Mouse (Mus musculus) Patski (cell line): Measurements from ENCODE around the gene 4933428G20Rik. TPM values are rescaled to one million over a fixed set of nuclear protein-coding genes. Genes with fewer than 3 reads are reported as not detected.

ENCODE experiments used
- ATAC-seq: fragments of 100-300 bp; one replicate; pipeline ENCODE4 v1.8.0; 2021
- CTCF ChIA-PET: fragments of 350-600 bp; sonication (Branson Sonifier 250); formaldehyde crosslinking; loops from one replicate; lab custom pipeline; 2022; ENCODE audit warnings: inconsistent platforms; lab: Charles Lee
- POLR2A ChIA-PET: fragments of 350-600 bp; sonication (Branson Sonifier 250); formaldehyde crosslinking; loops from one replicate; lab custom pipeline; 2022; ENCODE audit warnings: antibody characterized with exemption, inconsistent platforms; lab: Charles Lee
- DNase-seq: peaks from one replicate; pipeline ENCODE4 v3.0.0-alpha.2; 2011; ENCODE audit warnings: low read depth, low spot score
- H3K27me3 ChIP-seq: fragments of 371-371 bp; one replicate; pipeline ENCODE4 v1.5.1; 2021
- CTCF ChIP-seq: fragments of 100-300 bp; IDR thresholded peaks from one replicate; pipeline ENCODE4 v1.5.1; 2021
- in situ Hi-C: fragments of 300-500 bp; cut with MboI; formaldehyde crosslinking; loops from 3 replicates; pipeline ENCODE4 v1.11.1; 2018; ENCODE audit warnings: low pct_unique_long_range_greater_than_20kb, mixed read lengths
- polyA plus RNA-seq: library from polyadenylated mRNA; unstranded; gene quantifications from one replicate; pipeline ENCODE4 v1.2.3, GENCODE M21; 2021

4933428G20Rik gene
- polyA plus RNA-seq, 1 experiment from 2014 or later, result 0.17 TPM

DNA sequence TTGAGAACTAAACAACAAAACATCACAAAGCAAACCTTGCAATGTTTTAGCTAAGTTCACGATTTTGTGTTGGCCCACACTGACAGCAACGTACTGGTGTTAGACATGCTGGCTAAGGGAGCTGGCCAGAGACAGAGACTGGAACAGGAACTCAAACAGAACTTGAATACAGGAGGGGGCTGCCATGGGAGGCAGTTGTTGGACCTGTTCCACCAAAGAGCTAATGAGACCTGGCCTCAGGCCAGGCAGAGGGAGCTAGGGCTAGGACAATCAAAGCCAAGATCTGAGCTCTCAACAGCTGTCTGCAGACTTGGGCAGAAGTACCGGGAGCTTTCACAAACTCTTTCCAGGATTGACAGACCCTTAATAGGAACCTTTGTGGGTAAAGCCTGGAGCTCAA lies 40.5 kb upstream of the 4933428G20Rik start:
- peaks cover 38% of the 10 kb centered on the region for H3K27me3 ChIP-seq
- ChIA-PET CTCF (interaction anchor here (0.9 to 1.9 kb wide), 4 partner anchors 8 to 51 kb away, joined by 3 to 8 read pairs (median 4); no protein-coding TSS in a partner anchor), POLR2A (interaction anchor here (0.6 kb wide), 1 partner anchor 67 kb away, joined by 4 read pairs; no protein-coding TSS in a partner anchor)
- ATAC-seq, result no peak
- in situ Hi-C loops, result no loop called here
- DNase-seq, result no peak
- TF ChIP-seq CTCF, result no peak

DNA sequence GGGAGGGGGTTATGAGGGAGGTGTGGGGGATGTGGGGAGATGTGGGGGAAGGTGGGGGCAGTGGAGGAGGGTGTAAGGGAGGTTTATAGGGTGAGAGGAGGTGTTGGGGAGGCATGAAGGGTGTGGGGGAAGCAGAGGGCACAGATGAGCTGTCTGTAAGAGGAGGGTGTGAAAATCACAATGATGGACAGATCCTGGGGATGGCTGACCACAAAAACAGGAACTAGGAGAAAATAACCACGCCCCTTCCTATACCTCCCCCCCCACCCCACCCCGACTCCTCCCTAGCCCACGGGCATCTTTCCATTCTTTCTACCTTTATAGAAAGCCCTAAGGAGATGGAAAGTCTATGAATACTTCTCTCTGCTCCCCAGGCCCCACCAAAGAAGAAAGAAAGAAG lies 40.0 kb upstream of the 4933428G20Rik start:
- TF ChIP-seq CTCF, result no peak
- peaks cover 39% of the 10 kb centered on the region for H3K27me3 ChIP-seq

GRCm38 (mm10) chr11:97539622-97540021 lies 39.5 kb upstream of the 4933428G20Rik start:
- peaks cover 37% of the 10 kb centered on the region for H3K27me3 ChIP-seq
- no peak for TF ChIP-seq CTCF
- no peak for DNase-seq
- ChIA-PET CTCF (no interaction called here), POLR2A (no interaction called here)
- ATAC-seq, result no peak
- in situ Hi-C loops, result no loop called here

More for the DNA sequence above, 40.0 kb upstream of the 4933428G20Rik start:
- in situ Hi-C loops, result no loop called here
- ChIA-PET CTCF (interaction anchor here (1.0 to 1.9 kb wide), 3 partner anchors 8 to 46 kb away, joined by 3 to 8 read pairs (median 3); no protein-coding TSS in a partner anchor), POLR2A (no interaction called here)
- DNase-seq, result no peak
- no peak for ATAC-seq

DNA sequence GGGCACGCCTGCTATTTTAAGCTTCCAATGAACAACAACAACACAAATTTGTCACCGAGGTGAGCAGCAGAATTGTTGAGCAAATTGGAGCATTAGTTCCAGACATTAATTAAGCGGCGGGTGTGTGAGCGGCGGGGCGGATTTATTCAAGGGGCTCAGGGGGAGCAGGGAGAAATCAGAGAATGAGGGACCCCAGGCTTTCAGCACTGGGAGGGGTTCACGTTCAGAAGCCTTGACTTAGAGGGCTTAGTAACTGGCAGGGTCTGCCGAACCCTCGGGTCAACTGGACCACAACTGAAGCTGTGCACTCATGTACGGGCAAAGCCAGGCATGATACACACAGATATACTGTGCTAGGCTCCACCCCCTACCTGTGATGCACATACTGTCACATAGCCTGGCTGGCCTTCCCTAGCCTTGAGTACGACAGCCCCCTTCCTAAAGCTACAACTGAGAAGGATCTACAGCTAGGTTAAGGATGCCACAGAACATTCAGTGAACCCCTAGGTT lies 37.5 kb upstream of the 4933428G20Rik start:
- ATAC-seq (no peak), DNase-seq (no peak)
- in situ Hi-C loops, result no loop called here
- CTCF ChIA-PET, result interaction anchor here (0.7 to 1.3 kb wide), 3 partner anchors 20 to 84 kb away, joined by 3 read pairs; no protein-coding TSS in a partner anchor
- TF ChIP-seq CTCF, result no peak
- POLR2A ChIA-PET, result interaction anchor here (0.9 kb wide), 1 partner anchor 129 kb away, joined by 3 read pairs; no protein-coding TSS in a partner anchor
- peaks cover 36% of the 10 kb centered on the region for H3K27me3 ChIP-seq

DNA sequence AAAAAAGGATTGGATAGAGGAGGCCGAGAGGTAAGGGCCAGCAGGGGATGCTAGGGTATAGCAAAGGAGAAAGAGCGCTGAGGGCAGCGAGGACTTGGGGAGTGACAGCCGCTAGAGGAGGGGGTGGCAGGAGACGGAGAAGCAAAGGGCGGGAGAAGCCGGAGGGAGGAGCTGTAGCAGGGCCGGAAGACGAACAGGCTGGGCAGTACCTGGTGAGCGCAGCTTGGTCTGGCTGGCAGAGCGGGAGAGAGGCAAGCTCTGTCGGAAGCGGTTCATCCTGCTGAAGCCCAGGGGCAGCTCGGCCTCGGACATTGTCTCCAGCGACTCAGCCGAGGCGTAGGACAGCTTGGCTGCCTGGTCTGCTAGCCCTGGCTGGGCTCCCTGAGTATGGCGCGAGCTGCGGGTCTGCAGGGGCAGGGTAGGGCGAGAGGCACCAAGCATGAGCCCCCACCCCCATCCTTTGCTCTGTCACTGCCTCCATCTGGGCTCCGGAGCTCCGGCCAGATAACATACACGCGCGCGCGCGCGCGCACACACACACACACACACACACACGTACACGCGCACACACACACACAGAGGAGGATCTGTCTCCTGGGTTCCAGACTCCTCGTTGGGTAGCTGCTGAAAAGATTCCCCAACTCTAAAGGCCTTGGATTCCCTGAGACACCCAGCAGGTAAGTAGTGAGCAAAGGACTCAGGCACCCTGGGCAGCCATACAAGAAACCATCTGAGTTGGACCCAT lies 36.9 kb upstream of the 4933428G20Rik start:
- CTCF ChIA-PET, result interaction anchor here (0.7 to 1.0 kb wide), 3 partner anchors 20 to 82 kb away, joined by 3 read pairs; no protein-coding TSS in a partner anchor
- no peak for DNase-seq
- peaks cover 36% of the 10 kb centered on the region for H3K27me3 ChIP-seq

DNA sequence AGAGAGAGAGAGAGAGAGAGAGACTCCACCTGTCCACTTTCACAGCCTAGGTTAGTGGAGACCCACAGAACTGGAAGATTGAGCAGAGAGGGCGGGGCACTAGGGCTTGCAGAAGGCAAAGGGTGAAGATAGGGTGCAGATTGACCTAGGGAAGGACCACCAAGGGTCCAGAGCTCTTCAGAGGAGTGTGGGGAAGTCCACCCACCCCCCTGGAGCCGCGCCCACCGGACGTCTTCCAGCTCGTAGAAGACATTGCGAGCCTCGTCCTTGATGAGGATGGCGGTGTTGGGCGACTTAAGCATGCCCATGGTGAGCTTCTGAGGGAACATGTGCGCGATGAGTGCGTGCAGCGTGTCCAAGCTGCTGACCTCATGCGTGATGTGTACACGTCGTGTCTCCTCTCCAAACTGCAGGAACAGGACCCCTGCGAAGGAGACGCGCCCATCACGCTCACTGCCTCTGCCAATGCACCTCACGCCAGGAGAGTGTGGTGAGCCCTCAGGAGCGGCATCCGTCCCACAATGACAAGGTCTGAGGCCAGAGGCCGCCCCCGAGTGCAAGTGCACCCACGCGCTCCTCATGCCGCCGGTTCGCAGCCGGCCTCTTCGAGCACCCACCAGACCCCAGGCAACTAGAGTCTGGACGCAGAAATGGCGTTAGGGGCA lies 36.1 kb upstream of the 4933428G20Rik start:
- ATAC-seq, result no peak
- TF ChIP-seq CTCF, result no peak
- ChIA-PET POLR2A (no interaction called here), CTCF (interaction anchor here (0.9 to 1.0 kb wide), 2 partner anchors 21 to 83 kb away, joined by 3 read pairs; no protein-coding TSS in a partner anchor)
- DNase-seq, result no peak
- H3K27me3 ChIP-seq, result peaks cover 36% of the 10 kb centered on the region
- in situ Hi-C loops, result no loop called here

More for the DNA sequence above, 36.9 kb upstream of the 4933428G20Rik start:
- no peak for TF ChIP-seq CTCF
- in situ Hi-C loops, result no loop called here
- ATAC-seq, result no peak
- POLR2A ChIA-PET, result interaction anchor here (0.6 to 0.9 kb wide), 2 partner anchors 67 to 129 kb away, joined by 3 read pairs; no protein-coding TSS in a partner anchor

DNA sequence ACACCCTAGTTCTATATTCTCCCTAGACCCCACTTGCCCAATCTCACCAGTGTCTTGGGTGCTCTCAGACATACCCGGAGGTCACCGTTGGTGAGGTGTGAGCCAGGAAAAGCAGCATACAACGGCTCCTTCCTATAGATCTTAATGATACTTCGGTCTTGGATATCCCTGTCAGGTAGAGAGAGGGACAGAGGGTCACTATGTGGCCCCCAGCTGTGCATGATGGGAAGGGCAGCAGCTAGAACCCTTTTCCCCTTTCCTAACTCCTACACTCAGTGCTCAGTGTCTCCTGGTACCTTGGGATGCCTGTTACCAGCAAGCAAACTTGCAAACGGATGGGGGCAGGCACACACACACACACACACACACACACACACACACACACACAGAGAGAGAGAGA lies 35.5 kb upstream of the 4933428G20Rik start:
- POLR2A ChIA-PET, result no interaction called here
- in situ Hi-C loops, result no loop called here
- ATAC-seq (no peak), DNase-seq (no peak)
- CTCF ChIA-PET, result no interaction called here
- TF ChIP-seq CTCF, result no peak
- peaks cover 36% of the 10 kb centered on the region for H3K27me3 ChIP-seq

GRCm38 (mm10) chr11:97535308-97535630 lies 35.1 kb upstream of the 4933428G20Rik start:
- peaks cover 36% of the 10 kb centered on the region for H3K27me3 ChIP-seq
- no peak for DNase-seq
- in situ Hi-C loops, result no loop called here
- TF ChIP-seq CTCF, result no peak
- POLR2A ChIA-PET, result no interaction called here
- ATAC-seq, result no peak
- CTCF ChIA-PET, result no interaction called here

- no peak for ATAC-seq
- peaks cover 36% of the 10 kb centered on the region for H3K27me3 ChIP-seq
- no peak for TF ChIP-seq CTCF
- POLR2A ChIA-PET, result interaction anchor here (0.6 kb wide), 1 partner anchor 83 kb away, joined by 4 read pairs; no protein-coding TSS in a partner anchor
- CTCF ChIA-PET, result no interaction called here
- DNase-seq, result no peak
- in situ Hi-C loops, result no loop called here
Measured at GRCm38 (mm10) chr11:97534442-97535307, 34.5 kb upstream of the 4933428G20Rik start.

- ATAC-seq (no peak), DNase-seq (no peak)
- in situ Hi-C loops, result no loop called here
- no peak for TF ChIP-seq CTCF
- peaks cover 32% of the 10 kb centered on the region for H3K27me3 ChIP-seq
- POLR2A ChIA-PET, result no interaction called here
- CTCF ChIA-PET, result interaction anchor here (0.6 to 2.8 kb wide), 5 partner anchors 7 to 85 kb away, joined by 3 to 17 read pairs (median 5); partner anchors contain the start of gene Srcin1
Measured at GRCm38 (mm10) chr11:97533653-97534052, 33.5 kb upstream of the 4933428G20Rik start.
